Mouse (Mus musculus) stomach, embryonic 14.5 days (tissue): ENCODE measurements around the gene 4930451I11Rik. TPM values are rescaled to one million over a fixed set of nuclear protein-coding genes. Genes with fewer than 3 reads are reported as not detected.

Source experiments
- ATAC-seq: fragments of 200-750 bp; cut with Nextera tagmentation; 2 replicates; pipeline ENCODE4 v1.8.0; 2017; ENCODE audit warnings: low read depth, moderate TSS enrichment; ENCODE audit not compliant: insufficient number of reproducible peaks, insufficient read depth, low FRiP score
- H3K27ac ChIP-seq: fragments of 300-500 bp; sonication (generic); 2 replicates; pipeline ENCODE4 v1.5.1; 2014; ENCODE audit warnings: mild to moderate bottlenecking, low read length, moderate library complexity, mixed read lengths
- H3K27me3 ChIP-seq: fragments of 300-500 bp; sonication (generic); 2 replicates; pipeline ENCODE4 v1.6.1; 2014; ENCODE audit warnings: low read length, control low read depth, mixed read lengths; ENCODE audit not compliant: control insufficient read depth, insufficient read depth
- H3K36me3 ChIP-seq: fragments of 300-500 bp; sonication (generic); 2 replicates; pipeline ENCODE4 v1.6.1; 2014; ENCODE audit warnings: mild to moderate bottlenecking, control low read depth, low read length, moderate library complexity, mixed read lengths; ENCODE audit not compliant: control insufficient read depth, insufficient read depth
- H3K4me1 ChIP-seq: fragments of 300-500 bp; sonication (generic); 2 replicates; pipeline ENCODE4 v1.6.1; 2014; ENCODE audit warnings: low read length, control low read depth, mixed read lengths; ENCODE audit not compliant: control insufficient read depth, insufficient read depth
- H3K4me2 ChIP-seq: fragments of 300-500 bp; sonication (generic); replicated peaks from 2 replicates; pipeline ENCODE4 v1.6.1; 2014; ENCODE audit warnings: low read depth, low read length, control low read depth
- H3K4me3 ChIP-seq: fragments of 300-500 bp; sonication (generic); 2 replicates; pipeline ENCODE4 v1.5.1; 2014; ENCODE audit warnings: low read depth, low read length, control low read depth
- H3K9ac ChIP-seq: fragments of 300-500 bp; sonication (generic); replicated peaks from 2 replicates; pipeline ENCODE4 v1.6.1; 2014; ENCODE audit warnings: low read depth, mild to moderate bottlenecking, control low read depth, low read length, moderate library complexity, mixed read lengths
- H3K9me3 ChIP-seq: fragments of 300-500 bp; sonication (generic); 2 replicates; pipeline ENCODE4 v1.6.1; 2016; ENCODE audit warnings: low read depth, low read length, control low read depth; ENCODE audit not compliant: control insufficient read depth
- WGBS: fragments of 180-500 bp; shearing (Covaris S2); extraction: QIAGEN DNeasy Blood & Tissue Kit; methylation state at CpG from one replicate; pipeline ENCODE4 v1.1.7; 2014; 5-methylcytosine and 5-hydroxymethylcytosine counted together
- polyA plus RNA-seq: library from polyadenylated mRNA; unstranded; fragments of >200 nt; fragmentation: Nextera tagmentation; extraction: Ambion mirVana; gene quantifications from 2 replicates; pipeline ENCODE4 v1.2.1, GENCODE M21; 2014

The 4930451I11Rik gene
- polyA plus RNA-seq, 1 experiment from 2014 or later: not detected

DNA sequence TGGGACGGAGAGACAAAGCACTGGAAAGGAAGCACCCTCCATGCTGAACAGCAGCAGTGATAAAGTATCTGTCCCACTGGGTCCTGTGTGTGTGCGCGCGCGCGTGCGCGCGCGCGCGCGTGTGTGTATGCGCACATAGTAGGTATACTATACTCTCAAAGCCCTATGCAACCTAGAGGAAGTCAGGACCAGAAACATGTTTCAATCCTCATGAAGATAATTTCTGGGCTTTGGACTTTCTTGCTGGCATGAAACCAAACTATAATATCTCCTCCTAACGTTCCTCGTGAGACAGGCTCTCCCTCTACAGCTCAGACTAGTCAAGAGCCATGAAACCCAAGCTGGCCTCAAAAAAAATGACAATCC is 30.4 kb downstream of the 4930451I11Rik start:
- Histone ChIP-seq H3K9me3 (no peaks in the 10 kb centered on the region), H3K27me3 (no peaks in the 10 kb centered on the region), H3K4me1 (peaks cover 32% of the 10 kb centered on the region), H3K9ac (no peak overlapping the region), H3K4me3 (no peak overlapping the region), H3K36me3 (peaks cover 14% of the 10 kb centered on the region), H3K27ac (no peak overlapping the region), H3K4me2 (no peak overlapping the region)
- 91% methylated on average over 16 of the region's 16 CpGs for WGBS
- no peak for ATAC-seq

GRCm38 (mm10) chr7:126800269-126801056 is 31.0 kb downstream of the 4930451I11Rik start:
- no peaks in the 10 kb centered on the region for H3K9me3 ChIP-seq
- peaks cover 32% of the 10 kb centered on the region for H3K4me1 ChIP-seq
- no peak for ATAC-seq
- H3K27me3 ChIP-seq: no peaks in the 10 kb centered on the region
- peaks cover 19% of the 10 kb centered on the region for H3K36me3 ChIP-seq
- H3K4me2 ChIP-seq: peak overlapping the region; percentile 79
- H3K9ac ChIP-seq: peak overlapping the region; percentile 41
- peak overlapping the region; percentile 98 for H3K27ac ChIP-seq
- H3K4me3 ChIP-seq: peak overlapping the region; percentile 80
- WGBS: 51% methylated on average over 5 of the region's 5 CpGs

- H3K27ac ChIP-seq: peak overlapping the region; percentile 98
- peak overlapping the region; percentile 79 for H3K4me2 ChIP-seq
- H3K4me1 ChIP-seq: peaks cover 32% of the 10 kb centered on the region
- ATAC-seq: peak; percentile 87
- WGBS: 1% methylated on average over 36 of the region's 38 CpGs
- H3K36me3 ChIP-seq: peaks cover 27% of the 10 kb centered on the region
- H3K9me3 ChIP-seq: no peaks in the 10 kb centered on the region
- H3K27me3 ChIP-seq: no peaks in the 10 kb centered on the region
- peak overlapping the region; percentile 80 for H3K4me3 ChIP-seq
- H3K9ac ChIP-seq: peak overlapping the region; percentile 41
Measured at GRCm38 (mm10) chr7:126799468-126800268, 31.8 kb downstream of the 4930451I11Rik start.

- no peaks in the 10 kb centered on the region for H3K9me3 ChIP-seq
- H3K4me3 ChIP-seq: peak overlapping the region; percentile 80
- H3K27me3 ChIP-seq: no peaks in the 10 kb centered on the region
- WGBS: under 1% methylated on average over 30 of the region's 36 CpGs
- H3K9ac ChIP-seq: peak overlapping the region; percentile 77
- H3K4me2 ChIP-seq: peak overlapping the region; percentile 80
- peaks cover 33% of the 10 kb centered on the region for H3K36me3 ChIP-seq
- H3K27ac ChIP-seq: peak overlapping the region; percentile 98
- peaks cover 31% of the 10 kb centered on the region for H3K4me1 ChIP-seq
- ATAC-seq: peak; percentile 97
Measured at GRCm38 (mm10) chr7:126799050-126799467, 32.4 kb downstream of the 4930451I11Rik start.

GRCm38 (mm10) chr7:126798127-126799049 is 33.1 kb downstream of the 4930451I11Rik start:
- peak overlapping the region; percentile 93 for H3K27ac ChIP-seq
- H3K9ac ChIP-seq: peak overlapping the region; percentile 77
- WGBS: under 1% methylated on average over 40 of the region's 40 CpGs
- H3K9me3 ChIP-seq: no peaks in the 10 kb centered on the region
- peaks cover 34% of the 10 kb centered on the region for H3K36me3 ChIP-seq
- H3K4me2 ChIP-seq: peak overlapping the region; percentile 80
- peaks cover 26% of the 10 kb centered on the region for H3K4me1 ChIP-seq
- ATAC-seq: no peak
- no peaks in the 10 kb centered on the region for H3K27me3 ChIP-seq
- peak overlapping the region; percentile 80 for H3K4me3 ChIP-seq

- Histone ChIP-seq H3K9ac (peak within 1 kb of the TSS; percentile 77), H3K4me3 (peak within 1 kb of the TSS; percentile 80), H3K4me1 (peaks cover 28% of the 10 kb centered on the region), H3K27me3 (no peaks in the 10 kb centered on the region), H3K4me2 (peak within 1 kb of the TSS; percentile 80), H3K27ac (peak within 1 kb of the TSS; percentile 93), H3K9me3 (no peaks in the 10 kb centered on the region), H3K36me3 (peaks cover 34% of the 10 kb centered on the region)
- 29% methylated on average over 21 of the region's 21 CpGs for WGBS
- ATAC-seq: no peak
Measured at GRCm38 (mm10) chr7:126797411-126798126, 33.9 kb downstream of the 4930451I11Rik start, which contains the start of gene Fam57b. Gene Fam57b (plus strand): TSS chr7:126797668.

DNA sequence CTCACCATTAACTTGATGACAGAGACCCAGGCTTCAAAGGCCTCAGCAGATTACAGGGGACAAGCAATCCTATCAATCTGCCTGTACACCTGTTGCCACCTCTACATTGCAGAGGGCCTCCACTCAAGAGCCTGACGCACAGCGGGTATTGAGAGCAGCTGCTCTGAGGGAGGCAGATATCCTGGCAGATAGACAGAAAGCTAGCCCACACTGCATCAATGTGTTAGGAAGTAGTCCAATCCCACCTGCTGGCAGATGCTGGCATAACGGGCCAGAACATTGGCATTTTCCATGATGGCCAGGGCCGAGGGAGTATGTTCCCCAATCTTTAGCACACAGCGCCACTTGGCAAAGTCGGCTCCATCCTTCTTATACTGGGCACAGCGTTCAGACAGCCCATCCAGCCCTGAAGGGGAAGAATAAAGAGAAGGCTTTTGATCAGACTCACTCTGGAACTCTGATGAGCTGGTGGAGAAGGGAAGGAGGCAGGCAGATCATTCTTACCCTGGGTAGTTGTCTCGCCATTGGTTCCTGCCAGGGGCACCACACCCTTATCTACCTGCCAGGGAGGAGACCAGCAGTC is 35.0 kb downstream of the 4930451I11Rik start:
- H3K4me2 ChIP-seq: peak overlapping the region; percentile 80; the same call in 1 of the 2 replicates
- no peaks in the 10 kb centered on the region for H3K27me3 ChIP-seq
- peaks cover 34% of the 10 kb centered on the region for H3K36me3 ChIP-seq
- WGBS: 77% methylated on average over 8 of the region's 8 CpGs
- no peak overlapping the region for H3K27ac ChIP-seq
- no peak overlapping the region for H3K4me3 ChIP-seq
- peaks cover 28% of the 10 kb centered on the region for H3K4me1 ChIP-seq
- no peak for ATAC-seq
- H3K9me3 ChIP-seq: no peaks in the 10 kb centered on the region
- H3K9ac ChIP-seq: no peak overlapping the region
